Mouse (Mus musculus) thymus, adult 2 months (tissue): ENCODE results near the gene Cacnb2.

ENCODE experiments used
- CTCF ChIP-seq: fragments of 200-500 bp; IDR thresholded peaks from 2 replicates; pipeline ENCODE4 v1.5.1; 2012; ENCODE audit warnings: mild to moderate bottlenecking, control low read depth, low read length, moderate library complexity, borderline replicate concordance; ENCODE audit not compliant: control insufficient read depth, poor library complexity, insufficient read depth; ENCODE audit errors: extremely low read depth
- POLR2A ChIP-seq: fragments of 200-500 bp; IDR thresholded peaks from 2 replicates; pipeline ENCODE4 v1.6.1; 2012; ENCODE audit warnings: mild to moderate bottlenecking, low read length, control low read depth, moderate library complexity; ENCODE audit not compliant: control insufficient read depth, poor library complexity, insufficient read depth; ENCODE audit errors: extremely low read depth

DNA sequence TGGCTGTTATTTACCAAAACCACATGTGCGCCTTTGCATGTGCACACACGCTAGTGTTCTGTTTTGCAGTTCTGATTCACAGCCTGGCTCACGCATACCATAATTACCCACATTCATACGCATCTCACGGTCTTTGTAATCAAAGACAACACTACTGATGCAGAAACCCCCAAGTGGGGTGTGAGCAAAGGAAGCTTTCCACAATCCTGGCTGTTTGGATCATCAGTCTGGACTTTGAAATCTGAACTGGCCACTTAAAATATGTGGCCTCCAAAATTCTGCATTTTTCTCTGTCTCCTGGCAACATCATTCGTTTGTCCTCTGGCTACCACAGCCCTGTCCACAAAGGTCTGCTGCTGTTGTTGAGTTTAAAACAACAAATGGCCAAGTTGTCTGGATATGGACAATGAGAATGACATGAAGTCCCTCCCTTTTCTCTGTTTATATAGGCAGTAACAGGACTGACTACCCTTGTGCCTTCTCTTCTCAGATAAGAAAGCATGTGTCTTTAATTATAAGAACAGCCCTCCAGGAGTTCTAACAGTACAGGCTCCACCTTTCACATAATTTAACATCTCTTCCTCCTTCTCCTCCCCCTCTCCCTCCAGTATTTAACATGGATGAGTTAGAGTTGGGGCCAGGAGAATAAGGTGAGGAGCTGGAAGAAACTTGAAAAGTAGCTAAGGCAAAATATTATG, 204.9 kb downstream of the Cacnb2 start:
- TF ChIP-seq POLR2A (no peak), CTCF (no peak)
